Mouse (Mus musculus) small intestine, adult 2 months (tissue): ENCODE measurements around the gene Atn1. TPM values are rescaled to one million over a fixed set of nuclear protein-coding genes. Genes with fewer than 3 reads are reported as not detected.
A peak's percentile ranks its signal among the peaks of the same experiment; 100 is the strongest.
"Not testable (repeated sequence)": the region's sequence is repeated elsewhere in the genome, so short reads cannot be mapped to it uniquely, and the experiment has no call there.

Source experiments
- H3K27ac ChIP-seq: fragments of 200-500 bp; 2 replicates; pipeline ENCODE4 v1.5.1; 2012; ENCODE audit warnings: low read depth, low read length, control low read depth, inconsistent platforms; ENCODE audit not compliant: insufficient read depth
- H3K27me3 ChIP-seq: fragments of 200-500 bp; 2 replicates; pipeline ENCODE4 v1.6.1; 2012; ENCODE audit warnings: mild to moderate bottlenecking, moderate library complexity, low read length, inconsistent platforms; ENCODE audit not compliant: control insufficient read depth, insufficient read depth
- H3K36me3 ChIP-seq: fragments of 200-500 bp; 2 replicates; pipeline ENCODE4 v1.6.1; 2012; ENCODE audit warnings: mild to moderate bottlenecking, low read length, control low read depth, inconsistent platforms; ENCODE audit not compliant: control insufficient read depth, insufficient read depth
- H3K4me1 ChIP-seq: fragments of 200-500 bp; 2 replicates; pipeline ENCODE4 v1.6.1; 2012; ENCODE audit warnings: low read length, inconsistent platforms, mixed read lengths; ENCODE audit not compliant: control insufficient read depth, insufficient read depth, insufficient read length
- H3K4me3 ChIP-seq: fragments of 200-500 bp; 2 replicates; pipeline ENCODE4 v1.5.1; 2012; ENCODE audit warnings: low read depth, mild to moderate bottlenecking, control low read depth, inconsistent platforms, low read length, moderate library complexity
- CTCF ChIP-seq: fragments of 200-500 bp; IDR thresholded peaks from 2 replicates; pipeline ENCODE4 v1.5.1; 2012; ENCODE audit warnings: low read depth, mild to moderate bottlenecking, control low read depth, inconsistent platforms, low read length, moderate library complexity, mixed read lengths; ENCODE audit not compliant: insufficient replicate concordance, insufficient read length; ENCODE audit errors: extremely low read depth
- POLR2A ChIP-seq: fragments of 200-500 bp; IDR thresholded peaks from 2 replicates; pipeline ENCODE4 v1.6.1; 2012; ENCODE audit warnings: low read depth, mild to moderate bottlenecking, control low read depth, inconsistent platforms, low read length, moderate library complexity
- WGBS: fragments of 180-500 bp; shearing (Covaris S2); methylation state at CpG from one replicate; pipeline ENCODE4 v1.1.7; 2018; 5-methylcytosine and 5-hydroxymethylcytosine counted together
- polyA plus RNA-seq: library from polyadenylated mRNA; depleted of rRNA; stranded (reverse); fragments of >200 nt; gene quantifications from 2 replicates; pipeline ENCODE4 v1.2.3, GENCODE M21; 2012; rRNA removed

The Atn1 gene
- 42.8 and 92.6 TPM in 2 replicates for polyA plus RNA-seq

DNA sequence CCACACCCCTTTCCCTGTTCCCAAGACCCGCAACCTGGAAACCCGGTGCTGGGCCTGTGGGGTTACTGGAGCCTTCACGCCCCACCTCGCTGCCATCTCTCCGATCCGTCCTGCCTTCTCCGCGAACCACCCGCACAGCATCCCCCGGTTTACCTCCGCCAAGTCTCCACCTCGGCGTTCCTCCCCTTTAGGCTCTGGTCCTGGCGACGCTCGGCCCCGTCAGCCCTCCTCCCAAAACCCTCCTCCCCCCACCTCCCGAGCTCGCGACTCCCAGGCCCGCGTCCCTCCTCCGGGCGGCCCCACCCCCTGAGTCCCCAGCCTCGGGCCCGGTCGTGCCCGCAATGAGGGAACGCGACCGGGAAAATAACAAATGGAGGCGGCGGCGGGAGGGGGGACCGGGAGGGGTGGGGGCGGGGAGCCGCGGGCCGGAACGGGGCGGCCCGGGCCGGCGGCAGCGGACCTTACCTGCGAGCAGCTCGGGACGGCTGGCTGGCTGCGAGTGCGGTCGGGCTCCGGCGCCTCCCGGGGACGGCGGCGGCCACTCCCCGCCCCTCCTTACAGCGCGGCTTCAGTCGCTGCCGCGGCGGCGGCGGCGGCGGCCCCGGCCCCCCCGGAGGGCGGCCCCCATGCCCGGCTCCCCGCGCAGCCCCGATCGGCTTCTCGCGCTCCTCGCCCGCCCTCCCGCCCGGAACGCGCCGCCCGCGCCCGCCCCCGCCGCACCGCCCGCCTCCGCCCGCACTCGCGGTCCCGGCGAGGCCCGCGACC lies at the start of gene Atn1, which contains the start of gene Gm45234:
Gene Atn1 (minus strand): TSS at position 694 of the 765 bp plus-strand sequence.
Gene Gm45234 (minus strand): TSS at position 191 of the 765 bp plus-strand sequence.
- WGBS, result 1% methylated on average over 88 of the region's 100 CpGs
- H3K27me3 ChIP-seq, result no peaks in the 10 kb centered on the region

DNA sequence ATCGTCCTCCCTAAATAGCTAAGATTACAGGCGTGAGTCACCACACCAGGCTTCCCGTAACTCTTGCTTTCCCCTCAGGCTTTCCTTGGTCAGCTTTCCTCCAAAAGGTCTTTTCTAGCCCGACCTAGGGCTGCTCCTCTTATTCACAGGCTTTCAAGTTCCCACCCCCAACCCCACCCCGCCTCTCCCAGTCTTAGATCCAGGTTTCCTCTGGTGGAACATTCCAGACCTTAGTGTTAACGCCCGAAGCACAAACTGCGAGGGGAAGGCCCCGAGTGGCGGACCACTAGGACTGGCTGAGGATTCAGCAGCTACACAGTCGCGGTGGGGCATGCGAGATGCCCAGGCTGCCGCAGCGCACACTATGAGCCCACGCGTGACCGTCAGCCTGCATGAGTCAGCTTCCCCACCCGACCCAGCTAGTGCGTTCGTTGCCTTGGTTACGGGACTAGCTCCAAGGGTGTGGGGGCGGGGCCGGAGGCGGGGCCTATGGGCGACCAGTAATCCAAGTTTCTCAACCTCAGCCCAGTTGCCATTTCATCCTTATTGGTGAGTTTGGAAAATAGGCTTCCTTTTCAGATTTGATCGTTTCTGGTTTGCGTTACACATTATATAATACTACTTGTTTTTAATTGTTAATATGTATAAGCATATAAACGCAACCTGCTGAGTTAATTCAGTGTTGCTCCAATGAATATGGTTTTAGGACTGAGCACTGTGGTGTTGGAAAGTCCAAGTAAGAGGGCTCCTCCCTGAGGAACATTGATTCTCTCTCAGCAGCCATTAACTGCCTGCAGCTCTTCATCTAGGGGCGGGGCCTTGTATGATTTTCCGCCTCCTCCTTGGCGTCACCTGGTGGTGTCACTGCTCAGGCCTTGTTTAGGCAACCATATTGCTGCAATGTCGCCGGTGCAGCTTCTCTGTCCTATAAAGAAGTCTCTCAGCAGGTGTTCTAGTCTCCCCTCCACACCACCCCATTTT lies 49.3 kb upstream of the Atn1 start:
- peak overlapping the region; percentile 70 for H3K4me3 ChIP-seq
- H3K27ac ChIP-seq, result peak overlapping the region; percentile 88
- H3K27me3 ChIP-seq, result no peaks in the 10 kb centered on the region
- peaks cover 2% of the 10 kb centered on the region; the same call in 1 of the 2 replicates for H3K36me3 ChIP-seq
- peaks cover 19% of the 10 kb centered on the region for H3K4me1 ChIP-seq
- TF ChIP-seq POLR2A, result no peak; the same call in 1 of the 2 replicates
- peak; percentile 38; the same call in 1 of the 2 replicates for TF ChIP-seq CTCF
- 2% methylated on average over 34 of the region's 34 CpGs for WGBS

More for the DNA sequence above, at the start of gene Atn1, which contains the start of gene Gm45234:
- Histone ChIP-seq H3K27ac (peak within 1 kb of the TSS; percentile 51), H3K4me1 (peaks cover 8% of the 10 kb centered on the region), H3K36me3 (no peaks in the 10 kb centered on the region), H3K4me3 (peak within 1 kb of the TSS; percentile 86)
- TF ChIP-seq POLR2A, result no peak; the same call in 1 of the 2 replicates
- no peak for TF ChIP-seq CTCF

DNA sequence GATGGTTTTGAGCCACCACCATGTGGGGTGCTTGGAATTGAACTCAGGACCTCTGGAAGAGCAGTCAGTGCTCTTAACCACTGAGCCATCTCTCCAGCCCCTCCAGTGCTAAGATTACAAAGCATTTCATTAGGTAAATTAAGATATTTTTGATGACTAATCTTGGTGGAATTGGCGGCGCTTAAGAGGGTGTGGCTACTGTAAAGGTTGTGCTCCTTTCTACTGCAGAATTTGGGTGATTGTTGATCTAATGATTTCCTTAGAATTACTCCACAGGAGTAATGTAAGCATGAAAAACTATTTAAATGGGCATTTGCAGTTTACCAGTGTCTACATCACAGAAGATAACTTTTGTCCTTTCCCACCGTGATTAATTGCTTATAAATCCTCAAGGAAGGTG lies 48.0 kb upstream of the Atn1 start:
- no peak for TF ChIP-seq CTCF
- TF ChIP-seq POLR2A, result no peak
- no peak overlapping the region for H3K4me3 ChIP-seq
- H3K27ac ChIP-seq, result no peak overlapping the region
- peaks cover 14% of the 10 kb centered on the region for H3K4me1 ChIP-seq
- 65% methylated on average over 3 of the region's 3 CpGs for WGBS
- no peaks in the 10 kb centered on the region for H3K27me3 ChIP-seq
- H3K36me3 ChIP-seq, result no peaks in the 10 kb centered on the region

DNA sequence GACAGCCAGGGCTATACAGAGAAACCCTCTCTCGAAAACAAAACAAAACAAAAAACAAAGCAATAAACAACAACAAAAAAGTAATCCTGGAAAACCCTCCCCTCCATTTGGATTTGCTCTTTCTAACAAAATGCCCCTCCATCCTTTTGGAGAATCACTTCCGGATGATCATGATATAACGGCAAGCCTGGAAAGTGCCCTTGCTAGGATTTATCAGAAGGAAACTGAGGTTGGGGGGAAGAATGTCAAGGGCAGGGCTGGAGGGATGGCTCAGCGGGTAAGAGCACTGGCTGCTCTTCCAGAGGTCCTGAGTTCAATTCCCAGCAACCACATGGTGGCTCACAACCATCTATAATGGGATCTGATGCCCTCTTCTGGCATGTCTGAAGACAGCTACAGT lies 47.4 kb upstream of the Atn1 start:
- not testable (repeated sequence) for H3K27me3 ChIP-seq, H3K27ac ChIP-seq, H3K36me3 ChIP-seq, H3K4me3 ChIP-seq
- WGBS, result 95% methylated on average over 4 of the region's 4 CpGs
- H3K4me1 ChIP-seq, result peaks cover 14% of the 10 kb centered on the region

DNA sequence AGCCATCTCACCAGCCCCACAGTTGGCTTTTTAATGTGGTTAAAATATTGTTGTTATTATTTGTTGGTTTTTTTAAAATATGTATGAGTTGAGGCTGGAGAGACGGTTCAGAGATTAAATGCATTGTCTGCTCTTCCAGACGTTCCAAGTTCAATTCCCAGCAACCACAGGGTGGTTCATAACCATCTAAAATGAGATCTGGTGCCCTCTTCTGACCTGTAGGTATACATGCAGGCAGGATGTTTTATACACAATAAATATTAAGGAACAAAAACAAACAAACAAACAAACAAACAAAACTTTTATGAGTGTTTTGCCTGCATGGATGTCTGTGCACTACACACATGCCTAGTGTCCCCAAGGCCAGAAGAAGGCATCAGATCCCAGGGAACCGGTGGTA lies 46.7 kb upstream of the Atn1 start:
- Histone ChIP-seq H3K36me3 (no peaks in the 10 kb centered on the region), H3K4me1 (peaks cover 12% of the 10 kb centered on the region), H3K4me3 (no peak overlapping the region), H3K27me3 (no peaks in the 10 kb centered on the region), H3K27ac (no peak overlapping the region)
- 81% methylated on average over 3 of the region's 3 CpGs for WGBS
- TF ChIP-seq CTCF (no peak), POLR2A (no peak)

DNA sequence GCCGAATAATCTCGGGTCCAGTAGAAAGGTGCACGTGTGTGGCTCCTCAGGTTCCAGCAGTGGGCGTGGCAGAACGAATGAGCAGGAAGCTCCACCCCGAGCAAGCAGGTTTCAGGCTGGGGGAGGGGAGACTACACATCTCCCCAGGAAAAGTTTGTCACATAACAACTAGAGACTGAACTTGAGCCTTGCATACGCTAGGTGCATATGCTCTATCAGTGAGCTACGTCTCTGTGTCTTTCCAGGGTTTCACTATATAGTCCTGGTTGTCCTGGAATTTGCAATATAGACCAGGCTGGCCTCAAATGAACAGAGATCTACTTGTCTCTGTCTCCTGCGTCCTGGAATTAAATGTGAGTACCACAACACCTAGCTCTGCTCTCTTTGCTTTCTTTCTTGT lies 46.1 kb upstream of the Atn1 start:
- not testable (repeated sequence) for H3K4me1 ChIP-seq, H3K36me3 ChIP-seq, H3K27me3 ChIP-seq, H3K4me3 ChIP-seq
- WGBS, result 13% methylated on average over 7 of the region's 9 CpGs
- peak overlapping the region; percentile 74 for H3K27ac ChIP-seq

DNA sequence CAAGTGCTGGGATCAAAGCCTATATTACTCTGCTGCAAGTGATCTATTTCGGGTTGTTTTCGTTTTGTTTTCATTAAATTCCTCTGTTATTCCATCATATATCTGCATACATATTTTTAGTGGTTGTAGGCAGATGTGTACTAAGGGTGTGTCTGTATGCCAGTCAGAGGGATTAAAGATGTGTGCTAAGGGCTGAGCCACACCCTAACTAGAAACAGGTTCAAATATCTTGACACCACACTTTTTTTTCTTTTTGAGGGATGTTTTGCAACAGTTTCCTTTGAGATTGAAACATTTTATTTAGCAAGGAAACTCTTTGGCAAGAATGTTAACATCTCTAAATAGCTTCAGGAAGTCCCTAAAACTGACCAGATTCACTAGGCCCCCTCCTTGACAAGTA lies 39.9 kb upstream of the Atn1 start:
- no peaks in the 10 kb centered on the region for H3K27me3 ChIP-seq
- 38% methylated on average over 2 of the region's 2 CpGs for WGBS
- H3K4me3 ChIP-seq, result no peak overlapping the region
- H3K36me3 ChIP-seq, result no peaks in the 10 kb centered on the region
- no peak for TF ChIP-seq CTCF
- TF ChIP-seq POLR2A, result no peak
- no peaks in the 10 kb centered on the region for H3K4me1 ChIP-seq
- no peak overlapping the region for H3K27ac ChIP-seq
